Mouse (Mus musculus) myocyte (in vitro differentiated cells): Measurements from ENCODE around the gene Klf3. TPM values are rescaled to one million over a fixed set of nuclear protein-coding genes. Genes with fewer than 3 reads are reported as not detected.
"Not testable (repeated sequence)": the region's sequence is repeated elsewhere in the genome, so short reads cannot be mapped to it uniquely, and the experiment has no call there.

ENCODE experiments used
- H3K27me3 ChIP-seq: one replicate; pipeline ENCODE4 v1.6.1; 2011; ENCODE audit not compliant: control insufficient read depth, insufficient read depth, insufficient read length
- H3K36me3 ChIP-seq: one replicate; pipeline ENCODE4 v1.6.1; 2011; ENCODE audit not compliant: control insufficient read depth, insufficient read depth
- H3K4me2 ChIP-seq: one replicate; pipeline ENCODE4 v1.6.1; 2011; ENCODE audit warnings: low read depth, control low read depth
- H3K4me3 ChIP-seq: one replicate; pipeline ENCODE4 v1.5.1; 2011; ENCODE audit warnings: mild to moderate bottlenecking, control low read depth, moderate library complexity
- H3K79me2 ChIP-seq: one replicate; pipeline ENCODE4 v1.6.1; 2011; ENCODE audit not compliant: control insufficient read depth, insufficient read depth
- H3ac ChIP-seq: one replicate; pipeline ENCODE4 v1.6.1; 2011; ENCODE audit not compliant: control insufficient read depth, insufficient read length
- CEBPB ChIP-seq: IDR thresholded peaks from 2 replicates; pipeline ENCODE4 v1.6.1; 2011; ENCODE audit warnings: mild to moderate bottlenecking, moderate library complexity; ENCODE audit not compliant: poor library complexity, insufficient read depth, severe bottlenecking
- E2F4 ChIP-seq: IDR thresholded peaks from one replicate; pipeline ENCODE4 v1.6.1; 2011; ENCODE audit warnings: mild to moderate bottlenecking, control low read depth, moderate library complexity; ENCODE audit not compliant: insufficient read depth
- MAX ChIP-seq: IDR thresholded peaks from one replicate; pipeline ENCODE4 v1.6.1; 2011; ENCODE audit warnings: low read depth, mild to moderate bottlenecking, control low read depth
- MYOD1 ChIP-seq, 3 experiments: IDR thresholded peaks; one replicate each; pipeline ENCODE4 v1.6.1; 2011; ENCODE audit warnings: control low read depth in 2 of 3, low read depth in 2 of 3, mild to moderate bottlenecking in 2 of 3, moderate library complexity in 1 of 3; ENCODE audit not compliant: insufficient read length in 2 of 3, control insufficient read depth in 1 of 3
- MYOG ChIP-seq, 3 experiments: IDR thresholded peaks; one replicate each; pipeline ENCODE4 v1.6.1; 2011; ENCODE audit warnings: control low read depth in 2 of 3, low read depth in 2 of 3, mild to moderate bottlenecking in 2 of 3; ENCODE audit not compliant: insufficient read length in 2 of 3, control insufficient read depth in 1 of 3, insufficient read depth in 1 of 3
- POLR2A ChIP-seq: IDR thresholded peaks from one replicate; pipeline ENCODE4 v1.6.1; 2011; ENCODE audit warnings: low read depth, mild to moderate bottlenecking, control low read depth, moderate library complexity; ENCODE audit not compliant: insufficient read length
- POLR2AphosphoS2 ChIP-seq: IDR thresholded peaks from one replicate; pipeline ENCODE4 v1.6.1; 2011; ENCODE audit warnings: low read depth, control low read depth; ENCODE audit not compliant: insufficient read length
- REST ChIP-seq: IDR thresholded peaks from one replicate; pipeline ENCODE4 v1.6.1; 2011; ENCODE audit warnings: mild to moderate bottlenecking, control low read depth, moderate library complexity; ENCODE audit not compliant: insufficient read depth, insufficient read length
- SRF ChIP-seq: IDR thresholded peaks from one replicate; pipeline ENCODE4 v1.6.1; 2011; ENCODE audit warnings: low read depth; ENCODE audit not compliant: control insufficient read depth, insufficient read length
- TCF12 ChIP-seq: IDR thresholded peaks from one replicate; pipeline ENCODE4 v1.6.1; 2011; ENCODE audit warnings: mild to moderate bottlenecking, control low read depth; ENCODE audit not compliant: poor library complexity, insufficient read depth, severe bottlenecking
- TCF3 ChIP-seq: IDR thresholded peaks from one replicate; pipeline ENCODE4 v1.6.1; 2011; ENCODE audit warnings: low read depth, control low read depth; ENCODE audit not compliant: insufficient read length
- USF1 ChIP-seq: IDR thresholded peaks from one replicate; pipeline ENCODE4 v1.6.1; 2011; ENCODE audit warnings: low read depth, mild to moderate bottlenecking, control low read depth, moderate library complexity
- polyA plus RNA-seq: library from polyadenylated mRNA; unstranded; fragments of >200 nt; fragmentation: generic; extraction: Trizol; gene quantifications from one replicate; pipeline ENCODE4 v1.2.1, GENCODE M21; 2012; ENCODE audit warnings: missing spikeins

Gene Klf3
- polyA plus RNA-seq, 1 experiment: 27.4 TPM

- TF ChIP-seq MYOG (IDR thresholded peaks at IDR 0.05; ENCODE audit: control insufficient read depth in 1 of 3, insufficient read depth in 1 of 3, insufficient read length in 2 of 3, low read depth in 2 of 3) (peak in 1 of 3 experiments; percentile 18), MAX (no peak), SRF (no peak), POLR2AphosphoS2 (no peak)
- H3K4me2 ChIP-seq: peak overlapping the region; percentile 49
- no peak overlapping the region for H3ac ChIP-seq
- no peaks in the 10 kb centered on the region for H3K27me3 ChIP-seq
- H3K79me2 ChIP-seq: no peaks in the 10 kb centered on the region
- H3K4me3 ChIP-seq: no peak overlapping the region
- no peaks in the 10 kb centered on the region for H3K36me3 ChIP-seq
These were observed 73.1 kb downstream of the Klf3 start for GRCm38 (mm10) chr5:64876086-64876830.

- no peaks in the 10 kb centered on the region for H3K27me3 ChIP-seq
- no peaks in the 10 kb centered on the region for H3K79me2 ChIP-seq
- H3K4me2 ChIP-seq: peak overlapping the region; percentile 74
- H3ac ChIP-seq: no peak overlapping the region
- TF ChIP-seq REST: no peak
- no peak for TF ChIP-seq CEBPB
- TF ChIP-seq SRF: no peak
- peak; percentile 90 for TF ChIP-seq USF1
- peak; percentile 19 for TF ChIP-seq POLR2A
- H3K36me3 ChIP-seq: no peaks in the 10 kb centered on the region
- no peak overlapping the region for H3K4me3 ChIP-seq
These were observed 74.2 kb downstream of the Klf3 start for GRCm38 (mm10) chr5:64877235-64878026.

- no peak for TF ChIP-seq E2F4
- TF ChIP-seq SRF: no peak
- TF ChIP-seq POLR2A: peak; percentile 45
- no peak for TF ChIP-seq REST
- TF ChIP-seq CEBPB: 0 out of 2 replicates have a peak, but pooled peaks have one; percentile 11
- TF ChIP-seq MAX: no peak
- TF ChIP-seq POLR2AphosphoS2: no peak
- TF ChIP-seq MYOD1 (IDR thresholded peaks at IDR 0.05; ENCODE audit: control insufficient read depth in 1 of 3, insufficient read length in 2 of 3, low read depth in 2 of 3): peak in 1 of 3 experiments; percentile 15
- TF ChIP-seq MYOG (IDR thresholded peaks at IDR 0.05; ENCODE audit: control insufficient read depth in 1 of 3, insufficient read depth in 1 of 3, insufficient read length in 2 of 3, low read depth in 2 of 3): peak in 1 of 3 experiments; percentile 72
- peak overlapping the region; percentile 74 for H3K4me2 ChIP-seq
- H3K36me3 ChIP-seq: no peaks in the 10 kb centered on the region
- no peak overlapping the region for H3K4me3 ChIP-seq
- H3ac ChIP-seq: no peak overlapping the region
- no peaks in the 10 kb centered on the region for H3K27me3 ChIP-seq
- no peaks in the 10 kb centered on the region for H3K79me2 ChIP-seq
These were observed 74.8 kb downstream of the Klf3 start for GRCm38 (mm10) chr5:64878027-64878425.

- H3K4me2 ChIP-seq: peak overlapping the region; percentile 48
- no peaks in the 10 kb centered on the region for H3K27me3 ChIP-seq
- H3K36me3 ChIP-seq: no peaks in the 10 kb centered on the region
- H3K4me3 ChIP-seq: no peak overlapping the region
- H3ac ChIP-seq: no peak overlapping the region
- TF ChIP-seq USF1 (no peak), SRF (peak; percentile 67), MYOD1 (IDR thresholded peaks at IDR 0.05; ENCODE audit: control insufficient read depth in 1 of 3, insufficient read length in 2 of 3, low read depth in 2 of 3) (peak in 2 of 3 experiments; percentile 47 to 57), MYOG (IDR thresholded peaks at IDR 0.05; ENCODE audit: control insufficient read depth in 1 of 3, insufficient read depth in 1 of 3, insufficient read length in 2 of 3, low read depth in 2 of 3) (peak in 1 of 3 experiments; percentile 26)
- no peaks in the 10 kb centered on the region for H3K79me2 ChIP-seq
These were observed 75.3 kb downstream of the Klf3 start for GRCm38 (mm10) chr5:64878526-64878925.

- H3K4me2 ChIP-seq: peak overlapping the region; percentile 48
- H3K27me3 ChIP-seq: no peaks in the 10 kb centered on the region
- H3K79me2 ChIP-seq: no peaks in the 10 kb centered on the region
- H3K36me3 ChIP-seq: no peaks in the 10 kb centered on the region
- no peak overlapping the region for H3ac ChIP-seq
- TF ChIP-seq USF1 (no peak), SRF (no peak), REST (no peak), TCF12 (no peak), TCF3 (no peak), E2F4 (no peak), MYOD1 (IDR thresholded peaks at IDR 0.05; ENCODE audit: control insufficient read depth in 1 of 3, insufficient read length in 2 of 3, low read depth in 2 of 3) (no peak), MAX (no peak), MYOG (IDR thresholded peaks at IDR 0.05; ENCODE audit: control insufficient read depth in 1 of 3, insufficient read depth in 1 of 3, insufficient read length in 2 of 3, low read depth in 2 of 3) (no peak), POLR2A (no peak), CEBPB (no peak), POLR2AphosphoS2 (no peak)
- H3K4me3 ChIP-seq: no peak overlapping the region
These were observed 76.1 kb downstream of the Klf3 start for GRCm38 (mm10) chr5:64879241-64879640.

- H3K27me3 ChIP-seq, H3ac ChIP-seq, H3K4me2 ChIP-seq, H3K36me3 ChIP-seq, H3K4me3 ChIP-seq, H3K79me2 ChIP-seq: not testable (repeated sequence)
These were observed 78.4 kb downstream of the Klf3 start for GRCm38 (mm10) chr5:64881559-64881958.

- not testable (repeated sequence) for H3K36me3 ChIP-seq, H3ac ChIP-seq, H3K79me2 ChIP-seq, H3K4me3 ChIP-seq, H3K4me2 ChIP-seq, H3K27me3 ChIP-seq
These were observed 78.8 kb downstream of the Klf3 start for GRCm38 (mm10) chr5:64881976-64882375.
